Mouse (Mus musculus): ENCODE results near the gene Ptma. TPM values are rescaled to one million over a fixed set of nuclear protein-coding genes. Genes with fewer than 3 reads are reported as not detected.

Gene Ptma
- polyA plus RNA-seq, 1 experiment = 2,341 TPM

DNA sequence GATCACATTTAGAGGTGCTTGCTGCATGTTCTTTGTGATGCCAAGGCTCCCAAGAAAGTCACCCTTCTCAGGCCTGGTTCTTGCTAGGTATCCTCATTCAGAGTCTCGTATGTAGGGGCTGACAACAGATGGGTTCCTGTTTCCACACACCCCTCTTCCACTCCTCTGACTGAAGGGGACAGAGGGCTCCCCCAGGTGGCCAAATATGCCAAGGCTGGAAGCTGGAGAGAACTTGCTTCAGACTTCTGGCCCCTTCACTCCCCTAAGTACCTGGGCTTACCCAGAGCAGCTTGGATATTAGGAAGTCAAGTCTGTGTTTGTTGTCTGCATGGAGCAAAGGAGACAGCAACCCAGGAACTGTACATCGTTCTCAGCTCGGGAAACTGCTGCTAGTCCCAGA lies 26.6 kb upstream of the Ptma start:
- Histone ChIP-seq H3K27ac (ENCODE audit: control insufficient read depth, insufficient read depth, low read length) (no peak overlapping the region), H3K4me3 (ENCODE audit: control insufficient read depth, insufficient read depth, low read length) (no peak overlapping the region), H3K4me1 (replicated peaks; ENCODE audit: control insufficient read depth, insufficient read depth, low read length) (peaks cover 35% of the 10 kb centered on the region), H3K27me3 (ENCODE audit: control insufficient read depth, insufficient read depth, low read length) (no peaks in the 10 kb centered on the region), H3K36me3 (ENCODE audit: control insufficient read depth, insufficient read depth, low read length) (no peaks in the 10 kb centered on the region)
- peak; percentile 88 for DNase-seq
- WGBS = 28% methylated on average over 3 of the region's 3 CpGs
- no peak for TF ChIP-seq POLR2A (IDR thresholded peaks at IDR 0.05; ENCODE audit: control insufficient read depth, extremely low read depth, insufficient read depth, low read length, poor library complexity)
- TF ChIP-seq CTCF (IDR thresholded peaks at IDR 0.05; ENCODE audit: borderline replicate concordance, control insufficient read depth, extremely low read depth, insufficient read depth, low read length, poor library complexity) = peak; percentile 70; the same call in 1 of the 2 replicates

DNA sequence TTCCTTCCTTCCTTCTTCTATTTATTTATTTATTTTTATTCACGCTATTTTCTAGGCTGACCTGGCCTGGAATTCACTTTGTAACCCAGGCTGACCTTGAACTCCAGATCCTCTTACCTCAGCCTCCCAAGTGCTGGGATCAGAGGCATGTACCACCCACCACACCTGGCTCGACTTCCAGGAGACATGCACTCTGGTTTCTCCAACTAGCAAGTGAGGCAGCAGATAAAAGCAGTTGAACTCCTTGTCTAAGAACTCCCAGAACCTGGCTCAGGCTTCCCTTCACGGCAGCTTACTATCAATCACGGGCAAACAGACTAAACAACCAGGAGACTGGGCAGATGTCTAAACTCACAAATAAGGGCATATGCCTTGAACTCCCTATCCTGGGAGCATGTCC lies 25.8 kb upstream of the Ptma start:
- H3K27ac ChIP-seq (ENCODE audit: control insufficient read depth, insufficient read depth, low read length) = no peak overlapping the region
- no peak for TF ChIP-seq POLR2A (IDR thresholded peaks at IDR 0.05; ENCODE audit: control insufficient read depth, extremely low read depth, insufficient read depth, low read length, poor library complexity)
- no peak for TF ChIP-seq CTCF (IDR thresholded peaks at IDR 0.05; ENCODE audit: borderline replicate concordance, control insufficient read depth, extremely low read depth, insufficient read depth, low read length, poor library complexity)
- 76% methylated on average over 4 of the region's 4 CpGs for WGBS
- no peaks in the 10 kb centered on the region for H3K36me3 ChIP-seq (ENCODE audit: control insufficient read depth, insufficient read depth, low read length)
- H3K27me3 ChIP-seq (ENCODE audit: control insufficient read depth, insufficient read depth, low read length) = no peaks in the 10 kb centered on the region
- DNase-seq = no peak
- no peak overlapping the region for H3K4me3 ChIP-seq (ENCODE audit: control insufficient read depth, insufficient read depth, low read length)
- peaks cover 43% of the 10 kb centered on the region for H3K4me1 ChIP-seq (replicated peaks; ENCODE audit: control insufficient read depth, insufficient read depth, low read length)

- TF ChIP-seq POLR2A (IDR thresholded peaks at IDR 0.05; ENCODE audit: control insufficient read depth, extremely low read depth, insufficient read depth, low read length, poor library complexity) (no peak), CTCF (IDR thresholded peaks at IDR 0.05; ENCODE audit: borderline replicate concordance, control insufficient read depth, extremely low read depth, insufficient read depth, low read length, poor library complexity) (peak; percentile 83)
- no peaks in the 10 kb centered on the region for H3K36me3 ChIP-seq (ENCODE audit: control insufficient read depth, insufficient read depth, low read length)
- H3K27ac ChIP-seq (ENCODE audit: control insufficient read depth, insufficient read depth, low read length) = no peak overlapping the region
- H3K27me3 ChIP-seq (ENCODE audit: control insufficient read depth, insufficient read depth, low read length) = no peaks in the 10 kb centered on the region
- 21% methylated on average over 6 of the region's 6 CpGs for WGBS
- peaks cover 43% of the 10 kb centered on the region for H3K4me1 ChIP-seq (replicated peaks; ENCODE audit: control insufficient read depth, insufficient read depth, low read length)
- no peak overlapping the region for H3K4me3 ChIP-seq (ENCODE audit: control insufficient read depth, insufficient read depth, low read length)
- peak; percentile 84 for DNase-seq
Measured at GRCm38 (mm10) chr1:86501114-86501532, 25.4 kb upstream of the Ptma start.

GRCm38 (mm10) chr1:86501559-86501958 lies 25.0 kb upstream of the Ptma start:
- Histone ChIP-seq H3K27ac (ENCODE audit: control insufficient read depth, insufficient read depth, low read length) (no peak overlapping the region; the same call in 1 of the 2 replicates), H3K27me3 (ENCODE audit: control insufficient read depth, insufficient read depth, low read length) (no peaks in the 10 kb centered on the region), H3K4me1 (replicated peaks; ENCODE audit: control insufficient read depth, insufficient read depth, low read length) (peaks cover 46% of the 10 kb centered on the region), H3K36me3 (ENCODE audit: control insufficient read depth, insufficient read depth, low read length) (no peaks in the 10 kb centered on the region), H3K4me3 (ENCODE audit: control insufficient read depth, insufficient read depth, low read length) (no peak overlapping the region)
- no peak for TF ChIP-seq POLR2A (IDR thresholded peaks at IDR 0.05; ENCODE audit: control insufficient read depth, extremely low read depth, insufficient read depth, low read length, poor library complexity)
- TF ChIP-seq CTCF (IDR thresholded peaks at IDR 0.05; ENCODE audit: borderline replicate concordance, control insufficient read depth, extremely low read depth, insufficient read depth, low read length, poor library complexity) = no peak; the same call in 1 of the 2 replicates
- DNase-seq = peak; percentile 93
- WGBS = 0% methylated on average over 4 of the region's 4 CpGs

DNA sequence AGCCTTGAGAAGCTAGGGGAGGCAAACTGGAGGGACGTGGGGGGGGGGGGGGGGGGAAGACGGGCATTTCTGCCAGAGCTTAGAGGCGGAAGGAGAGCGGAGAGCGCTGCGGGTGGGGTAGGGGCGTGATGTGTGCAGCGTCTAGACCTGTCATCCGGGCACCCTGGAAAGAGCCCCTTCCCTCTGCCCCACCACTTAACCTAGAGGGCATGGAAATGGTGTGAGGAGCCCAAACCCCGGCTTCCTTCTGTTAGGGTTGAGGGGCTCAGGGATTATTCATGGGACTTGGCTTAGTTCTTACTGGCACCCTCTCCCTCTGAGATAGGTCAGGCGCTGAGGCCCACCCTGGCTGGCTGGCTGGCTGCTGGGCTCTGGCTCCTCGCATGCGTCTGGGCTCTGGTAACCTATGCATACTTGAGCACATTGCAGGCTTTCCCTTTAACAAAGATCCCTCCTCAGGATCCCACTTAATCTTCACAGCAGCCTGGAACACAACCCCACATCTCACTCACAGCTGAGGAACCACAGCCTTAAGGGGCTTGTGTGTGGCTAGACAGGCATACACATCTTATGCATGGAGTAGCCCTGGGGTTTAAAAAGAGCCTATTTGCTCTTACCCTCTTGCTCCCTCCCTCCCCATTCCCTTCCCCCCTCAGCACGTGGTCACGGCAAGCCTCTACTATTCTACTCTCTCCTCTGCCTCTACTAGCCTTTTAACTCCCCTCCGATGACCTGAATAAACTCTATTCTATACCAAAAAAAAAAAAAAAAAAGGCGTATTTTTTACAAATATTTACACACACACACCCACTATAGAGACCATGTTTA lies 24.1 kb upstream of the Ptma start:
- H3K4me1 ChIP-seq (replicated peaks; ENCODE audit: control insufficient read depth, insufficient read depth, low read length) = peaks cover 46% of the 10 kb centered on the region
- TF ChIP-seq POLR2A (IDR thresholded peaks at IDR 0.05; ENCODE audit: control insufficient read depth, extremely low read depth, insufficient read depth, low read length, poor library complexity) (no peak), CTCF (IDR thresholded peaks at IDR 0.05; ENCODE audit: borderline replicate concordance, control insufficient read depth, extremely low read depth, insufficient read depth, low read length, poor library complexity) (no peak)

GRCm38 (mm10) chr1:86503165-86503747 lies 23.3 kb upstream of the Ptma start:
- WGBS = 14% methylated on average over 16 of the region's 16 CpGs
- Histone ChIP-seq H3K4me3 (ENCODE audit: control insufficient read depth, insufficient read depth, low read length) (peak overlapping the region; percentile 57), H3K27me3 (ENCODE audit: control insufficient read depth, insufficient read depth, low read length) (no peaks in the 10 kb centered on the region), H3K36me3 (ENCODE audit: control insufficient read depth, insufficient read depth, low read length) (no peaks in the 10 kb centered on the region), H3K4me1 (replicated peaks; ENCODE audit: control insufficient read depth, insufficient read depth, low read length) (peaks cover 46% of the 10 kb centered on the region), H3K27ac (ENCODE audit: control insufficient read depth, insufficient read depth, low read length) (peak overlapping the region; percentile 77)
- DNase-seq = peak; percentile 70
- TF ChIP-seq POLR2A (IDR thresholded peaks at IDR 0.05; ENCODE audit: control insufficient read depth, extremely low read depth, insufficient read depth, low read length, poor library complexity) (0 out of 2 replicates have a peak, but pooled peaks have one; percentile 10), CTCF (IDR thresholded peaks at IDR 0.05; ENCODE audit: borderline replicate concordance, control insufficient read depth, extremely low read depth, insufficient read depth, low read length, poor library complexity) (no peak)

More for the DNA sequence above, 24.1 kb upstream of the Ptma start:
- 22% methylated on average over 17 of the region's 17 CpGs for WGBS
- no peak overlapping the region for H3K4me3 ChIP-seq (ENCODE audit: control insufficient read depth, insufficient read depth, low read length)
- no peaks in the 10 kb centered on the region for H3K36me3 ChIP-seq (ENCODE audit: control insufficient read depth, insufficient read depth, low read length)
- DNase-seq = no peak
- H3K27me3 ChIP-seq (ENCODE audit: control insufficient read depth, insufficient read depth, low read length) = no peaks in the 10 kb centered on the region
- peak overlapping the region; percentile 61 for H3K27ac ChIP-seq (ENCODE audit: control insufficient read depth, insufficient read depth, low read length)

All from thymus, adult 2 months (tissue).